ENCODE assay signal across 9 mouse cellular contexts in genomic region chr17:59099376-59099775, GRCm38 (mm10).
DNase-seq lines count a peak whose midpoint lies in the region; ATAC-seq and TF ChIP-seq lines count a peak whose summit lies in the region.
"Had no signal": no experiment of that assay in that cellular context is flagged by ENCODE, and none has a peak within 500 bp of the region (broad histone marks: within the 10 kb centered on the region; RNA-seq: fewer than 3 reads in every experiment).

No protein-coding gene starts in this region.

- H3K4me1 ChIP-seq in forebrain, embryonic 14.5 days (ENCODE audit: control insufficient read depth, insufficient read depth, low read length) = no peaks in the 10 kb centered on the region
- H3K4me1 ChIP-seq in forebrain, embryonic 15.5 days = no peaks in the 10 kb centered on the region
- no peaks in the 10 kb centered on the region for H3K4me1 ChIP-seq in midbrain, embryonic 14.5 days (ENCODE audit: control insufficient read depth, insufficient read depth, low read length)
- H3K4me1 ChIP-seq in midbrain, embryonic 16.5 days (ENCODE audit: control insufficient read depth, insufficient read depth, low read length) = no peaks in the 10 kb centered on the region
- H3K4me1 ChIP-seq in limb, embryonic 14.5 days (ENCODE audit: control insufficient read depth, insufficient read depth, low read length) = no peaks in the 10 kb centered on the region

- H3K4me2 ChIP-seq in forebrain, embryonic 14.5 days (ENCODE audit: low read length) = no peak overlapping the region
- H3K4me2 ChIP-seq in forebrain, embryonic 15.5 days (replicated peaks) = no peak overlapping the region
- H3K4me2 ChIP-seq in midbrain, embryonic 14.5 days (ENCODE audit: low read length) = no peak overlapping the region
- H3K4me2 ChIP-seq in midbrain, embryonic 16.5 days (ENCODE audit: low read length) = no peak overlapping the region
- no peak overlapping the region for H3K4me2 ChIP-seq in limb, embryonic 14.5 days (replicated peaks; ENCODE audit: low read depth, low read length, severe bottlenecking)

- H3K36me3 ChIP-seq in forebrain, embryonic 14.5 days (ENCODE audit: control insufficient read depth, insufficient read depth, low read length) = no peaks in the 10 kb centered on the region
- H3K36me3 ChIP-seq in forebrain, embryonic 15.5 days = no peaks in the 10 kb centered on the region
- no peaks in the 10 kb centered on the region for H3K36me3 ChIP-seq in midbrain, embryonic 14.5 days (ENCODE audit: control insufficient read depth, insufficient read depth, low read length)
- H3K36me3 ChIP-seq in midbrain, embryonic 16.5 days (ENCODE audit: control insufficient read depth, insufficient read depth, low read length) = no peaks in the 10 kb centered on the region
- H3K36me3 ChIP-seq in limb, embryonic 14.5 days (ENCODE audit: control insufficient read depth, insufficient read depth, low read length) = no peaks in the 10 kb centered on the region
- H3K36me3 ChIP-seq: G1E had no signal

- H3K27me3 ChIP-seq in forebrain, embryonic 14.5 days (replicated peaks; ENCODE audit: control insufficient read depth, insufficient read depth, low read length) = no peaks in the 10 kb centered on the region
- H3K27me3 ChIP-seq in forebrain, embryonic 15.5 days = no peaks in the 10 kb centered on the region
- no peaks in the 10 kb centered on the region for H3K27me3 ChIP-seq in midbrain, embryonic 14.5 days (ENCODE audit: control insufficient read depth, insufficient read depth, low read length)
- no peaks in the 10 kb centered on the region for H3K27me3 ChIP-seq in midbrain, embryonic 16.5 days (ENCODE audit: control insufficient read depth, insufficient read depth, low read depth, low read length)
- H3K27me3 ChIP-seq in limb, embryonic 14.5 days (ENCODE audit: control insufficient read depth, insufficient read depth, low read length) = no peaks in the 10 kb centered on the region

- no peak for TF ChIP-seq POLR2A in limb, embryonic 14.5 days (IDR thresholded peaks at IDR 0.05; ENCODE audit: borderline replicate concordance, extremely low read depth, insufficient read depth, insufficient read length)

- no peak overlapping the region for H3K9ac ChIP-seq in forebrain, embryonic 14.5 days (ENCODE audit: low read length)
- no peak overlapping the region for H3K9ac ChIP-seq in forebrain, embryonic 15.5 days (replicated peaks)
- no peak overlapping the region for H3K9ac ChIP-seq in midbrain, embryonic 14.5 days (replicated peaks; ENCODE audit: low read length)
- no peak overlapping the region for H3K9ac ChIP-seq in midbrain, embryonic 16.5 days (ENCODE audit: low read depth, low read length)
- no peak overlapping the region for H3K9ac ChIP-seq in limb, embryonic 14.5 days (ENCODE audit: low read depth, low read length, severe bottlenecking)

- DNase-seq in forebrain, embryonic 14.5 days (ENCODE audit: low spot score) = peak; percentile 69
- peak; percentile 74 for DNase-seq in midbrain, embryonic 14.5 days
- DNase-seq in c-Kit-positive CD71-positive TER-119-negative erythroid progenitor cells, embryonic 14.5 days (ENCODE audit: low read depth) = peak; percentile 14
- peak; percentile 28 to 42 for DNase-seq in frontal cortex, postnatal 36 days (ENCODE audit: low spot score in 2 of 2)
- peak; percentile 8 for DNase-seq in limb, embryonic 14.5 days (ENCODE audit: low spot score)
- peak; percentile 41 for DNase-seq in urinary bladder, postnatal 25 days (ENCODE audit: low spot score)

- 0 out of 2 replicates have a peak, but pooled peaks have one; percentile 20 for ATAC-seq in forebrain, embryonic 14.5 days
- ATAC-seq in forebrain, embryonic 15.5 days (replicated peaks) = no peak
- no peak for ATAC-seq in midbrain, embryonic 14.5 days (ENCODE audit: low FRiP score, low TSS enrichment)
- no peak for ATAC-seq in midbrain, embryonic 16.5 days
- ATAC-seq in limb, embryonic 14.5 days (ENCODE audit: low FRiP score, low read depth) = no peak

- 7% methylated on average over 5 of the region's 5 CpGs for WGBS in forebrain, embryonic 14.5 days
- 12% methylated on average over 5 of the region's 5 CpGs for WGBS in forebrain, embryonic 15.5 days
- 10% methylated on average over 5 of the region's 5 CpGs for WGBS in midbrain, embryonic 14.5 days
- 11% methylated on average over 5 of the region's 5 CpGs for WGBS in midbrain, embryonic 16.5 days
- WGBS in limb, embryonic 14.5 days = 16% methylated on average over 5 of the region's 5 CpGs

- no peaks in the 10 kb centered on the region for H3K9me3 ChIP-seq in forebrain, embryonic 14.5 days (replicated peaks; ENCODE audit: control insufficient read depth, low read length)
- H3K9me3 ChIP-seq in forebrain, embryonic 15.5 days = no peaks in the 10 kb centered on the region
- no peaks in the 10 kb centered on the region for H3K9me3 ChIP-seq in midbrain, embryonic 14.5 days (ENCODE audit: control insufficient read depth, low read length)
- H3K9me3 ChIP-seq in midbrain, embryonic 16.5 days (replicated peaks; ENCODE audit: control insufficient read depth, low read length, poor library complexity, severe bottlenecking) = no peaks in the 10 kb centered on the region
- no peaks in the 10 kb centered on the region for H3K9me3 ChIP-seq in limb, embryonic 14.5 days (ENCODE audit: control insufficient read depth, low read length)
- H3K9me3 ChIP-seq: G1E had no signal

- no peak overlapping the region for H3K4me3 ChIP-seq in forebrain, embryonic 14.5 days (ENCODE audit: low read depth, low read length)
- no peak overlapping the region for H3K4me3 ChIP-seq in forebrain, embryonic 15.5 days
- H3K4me3 ChIP-seq in midbrain, embryonic 14.5 days (replicated peaks; ENCODE audit: low read depth, low read length) = no peak overlapping the region
- no peak overlapping the region for H3K4me3 ChIP-seq in midbrain, embryonic 16.5 days (ENCODE audit: low read depth, low read length)
- no peak overlapping the region for H3K4me3 ChIP-seq in limb, embryonic 14.5 days (replicated peaks; ENCODE audit: low read length)

- H3K27ac ChIP-seq in forebrain, embryonic 14.5 days (ENCODE audit: low read depth, low read length) = no peak overlapping the region
- H3K27ac ChIP-seq in forebrain, embryonic 15.5 days (replicated peaks) = no peak overlapping the region
- H3K27ac ChIP-seq in midbrain, embryonic 14.5 days (replicated peaks; ENCODE audit: low read depth, low read length) = no peak overlapping the region
- H3K27ac ChIP-seq in midbrain, embryonic 16.5 days (ENCODE audit: low read length) = no peak overlapping the region
- H3K27ac ChIP-seq in limb, embryonic 14.5 days (replicated peaks; ENCODE audit: low read depth, low read length) = no peak overlapping the region

Comparison
In these comparisons a context has a peak if more than half of its experiments do, and no peak if none do; other contexts are left out.
1. DNase-seq: peak in every context shown above with its lines; median percentile 74 in midbrain, embryonic 14.5 days; 69 in forebrain, embryonic 14.5 days; 41 in urinary bladder, postnatal 25 days; 35 in frontal cortex, postnatal 36 days; 14 in c-Kit-positive CD71-positive TER-119-negative erythroid progenitor cells, embryonic 14.5 days; 8 in limb, embryonic 14.5 days.